ENCODE assay signal across 26 mouse cellular contexts in genomic region chr11:88282516-88282915, GRCm38 (mm10). TPM values are rescaled to one million over a fixed set of nuclear protein-coding genes. Genes with fewer than 3 reads are reported as not detected.
DNase-seq lines count a peak whose midpoint lies in the region; ATAC-seq and TF ChIP-seq lines count a peak whose summit lies in the region.
"Had no signal": no experiment of that assay in that cellular context is flagged by ENCODE, and none has a peak within 500 bp of the region (broad histone marks: within the 10 kb centered on the region; RNA-seq: fewer than 3 reads in every experiment).

No protein-coding gene starts in this region.

- WGBS in forebrain, postnatal 0 days: 93% methylated on average over 2 of the region's 2 CpGs
- WGBS in forebrain, embryonic 14.5 days: 98% methylated on average over 2 of the region's 2 CpGs
- 98% methylated on average over 2 of the region's 2 CpGs for whole genome bisulfite sequencing in kidney, postnatal 0 days
- WGBS in kidney, embryonic 15.5 days: 96% methylated on average over 2 of the region's 2 CpGs
- WGBS in midbrain, embryonic 10.5 days: 91% methylated on average over 2 of the region's 2 CpGs
- WGBS in midbrain, embryonic 15.5 days: 98% methylated on average over 2 of the region's 2 CpGs
- WGBS in stomach, postnatal 0 days: 94% methylated on average over 2 of the region's 2 CpGs

- TF ChIP-seq CTCF in forebrain, postnatal 0 days (IDR thresholded peaks at IDR 0.05; ENCODE audit: low read depth): peak; percentile 39
- TF ChIP-seq CTCF in kidney, postnatal 0 days (IDR thresholded peaks at IDR 0.05; ENCODE audit: low read depth): peak; percentile 45; the same call in 1 of the 2 replicates
- peak; percentile 53 for TF ChIP-seq CTCF in stomach, postnatal 0 days (IDR thresholded peaks at IDR 0.05; ENCODE audit: low read depth)

- H3K9ac ChIP-seq in forebrain, postnatal 0 days: no peak overlapping the region
- no peak overlapping the region for H3K9ac ChIP-seq in forebrain, embryonic 14.5 days (ENCODE audit: low read length)
- no peak overlapping the region for H3K9ac ChIP-seq in kidney, postnatal 0 days (ENCODE audit: low read depth, low read length)
- no peak overlapping the region for H3K9ac ChIP-seq in kidney, embryonic 15.5 days
- H3K9ac ChIP-seq in midbrain, embryonic 15.5 days: no peak overlapping the region
- H3K9ac ChIP-seq in stomach, postnatal 0 days (ENCODE audit: low read length): no peak overlapping the region
- H3K9ac ChIP-seq: embryonic facial prominence, embryonic 12.5 days; liver, embryonic 15.5 days; midbrain, embryonic 12.5 days had no signal

- H3K27ac ChIP-seq in forebrain, postnatal 0 days (ENCODE audit: low read depth, low read length): no peak overlapping the region
- no peak overlapping the region for H3K27ac ChIP-seq in forebrain, embryonic 14.5 days (ENCODE audit: low read depth, low read length)
- H3K27ac ChIP-seq in kidney, postnatal 0 days: no peak overlapping the region
- no peak overlapping the region for H3K27ac ChIP-seq in kidney, embryonic 15.5 days
- H3K27ac ChIP-seq in midbrain, embryonic 10.5 days (replicated peaks): peak overlapping the region; percentile 75; the same call in 1 of the 2 replicates
- no peak overlapping the region for H3K27ac ChIP-seq in midbrain, embryonic 15.5 days
- no peak overlapping the region for H3K27ac ChIP-seq in stomach, postnatal 0 days (replicated peaks)
- H3K27ac ChIP-seq: embryonic facial prominence, embryonic 12.5 days; liver, embryonic 15.5 days had no signal

- no peak overlapping the region for H3K4me3 ChIP-seq in forebrain, postnatal 0 days (ENCODE audit: low read depth, low read length)
- H3K4me3 ChIP-seq in forebrain, embryonic 14.5 days (ENCODE audit: low read depth, low read length): no peak overlapping the region
- H3K4me3 ChIP-seq in kidney, postnatal 0 days (replicated peaks; ENCODE audit: low read depth, low read length): no peak overlapping the region
- no peak overlapping the region for H3K4me3 ChIP-seq in kidney, embryonic 15.5 days (replicated peaks)
- no peak overlapping the region for H3K4me3 ChIP-seq in midbrain, embryonic 10.5 days
- H3K4me3 ChIP-seq in midbrain, embryonic 15.5 days: no peak overlapping the region
- no peak overlapping the region for H3K4me3 ChIP-seq in stomach, postnatal 0 days (ENCODE audit: low read depth, low read length)
- H3K4me3 ChIP-seq: embryonic facial prominence, embryonic 12.5 days; liver, embryonic 15.5 days; midbrain, embryonic 12.5 days had no signal

- no peaks in the 10 kb centered on the region for H3K9me3 ChIP-seq in forebrain, postnatal 0 days (ENCODE audit: low read length)
- no peaks in the 10 kb centered on the region for H3K9me3 ChIP-seq in forebrain, embryonic 14.5 days (replicated peaks; ENCODE audit: control insufficient read depth, low read length)
- no peaks in the 10 kb centered on the region for H3K9me3 ChIP-seq in kidney, postnatal 0 days (replicated peaks; ENCODE audit: low read length)
- H3K9me3 ChIP-seq in kidney, embryonic 15.5 days (replicated peaks): no peaks in the 10 kb centered on the region; the same call in 1 of the 2 replicates
- peaks cover 7% of the 10 kb centered on the region; the same call in 1 of the 2 replicates for H3K9me3 ChIP-seq in midbrain, embryonic 10.5 days (replicated peaks)
- H3K9me3 ChIP-seq in midbrain, embryonic 15.5 days: no peaks in the 10 kb centered on the region
- no peaks in the 10 kb centered on the region for H3K9me3 ChIP-seq in stomach, postnatal 0 days (ENCODE audit: control insufficient read depth, low read length)
- H3K9me3 ChIP-seq: embryonic facial prominence, embryonic 12.5 days; liver, embryonic 15.5 days had no signal

- no peak for ATAC-seq in forebrain, postnatal 0 days
- ATAC-seq in forebrain, embryonic 14.5 days: no peak
- ATAC-seq in kidney, postnatal 0 days (replicated peaks; ENCODE audit: low FRiP score, low read depth): no peak
- no peak for ATAC-seq in kidney, embryonic 15.5 days (replicated peaks; ENCODE audit: low FRiP score)
- ATAC-seq in midbrain, embryonic 15.5 days (replicated peaks): no peak
- ATAC-seq in stomach, postnatal 0 days (ENCODE audit: low FRiP score, low TSS enrichment): no peak
- ATAC-seq in megakaryocyte-erythroid progenitor cell, adult 5-6 weeks (replicated peaks; ENCODE audit: low FRiP score, low TSS enrichment, poor library complexity, severe bottlenecking): no peak
- ATAC-seq: activated CD4-positive, CD25-positive, alpha-beta regulatory T cell, adult 4 months; forebrain, embryonic 16.5 days had no signal

- TF ChIP-seq EP300 in stomach, postnatal 0 days (optimal IDR thresholded peaks at IDR 0.05): no peak

- no peaks in the 10 kb centered on the region for H3K27me3 ChIP-seq in forebrain, postnatal 0 days (ENCODE audit: insufficient read depth, low read length)
- no peaks in the 10 kb centered on the region for H3K27me3 ChIP-seq in forebrain, embryonic 14.5 days (replicated peaks; ENCODE audit: control insufficient read depth, insufficient read depth, low read length)
- no peaks in the 10 kb centered on the region for H3K27me3 ChIP-seq in kidney, postnatal 0 days (ENCODE audit: insufficient read depth, low read length)
- H3K27me3 ChIP-seq in kidney, embryonic 15.5 days: no peaks in the 10 kb centered on the region
- no peaks in the 10 kb centered on the region; the same call in 1 of the 2 replicates for H3K27me3 ChIP-seq in midbrain, embryonic 10.5 days (ENCODE audit: low read depth, poor library complexity, severe bottlenecking)
- no peaks in the 10 kb centered on the region for H3K27me3 ChIP-seq in midbrain, embryonic 15.5 days (replicated peaks)
- H3K27me3 ChIP-seq in stomach, postnatal 0 days (ENCODE audit: control insufficient read depth, insufficient read depth, low read length): no peaks in the 10 kb centered on the region
- H3K27me3 ChIP-seq: embryonic facial prominence, embryonic 12.5 days; midbrain, embryonic 12.5 days had no signal

- no peaks in the 10 kb centered on the region for H3K36me3 ChIP-seq in forebrain, postnatal 0 days (ENCODE audit: insufficient read depth)
- no peaks in the 10 kb centered on the region for H3K36me3 ChIP-seq in forebrain, embryonic 14.5 days (ENCODE audit: control insufficient read depth, insufficient read depth, low read length)
- no peaks in the 10 kb centered on the region for H3K36me3 ChIP-seq in kidney, postnatal 0 days (ENCODE audit: insufficient read depth, low read length)
- no peaks in the 10 kb centered on the region for H3K36me3 ChIP-seq in kidney, embryonic 15.5 days
- no peaks in the 10 kb centered on the region for H3K36me3 ChIP-seq in midbrain, embryonic 10.5 days
- no peaks in the 10 kb centered on the region for H3K36me3 ChIP-seq in midbrain, embryonic 15.5 days (replicated peaks)
- H3K36me3 ChIP-seq in stomach, postnatal 0 days (ENCODE audit: control insufficient read depth, insufficient read depth, low read length): no peaks in the 10 kb centered on the region
- H3K36me3 ChIP-seq: embryonic facial prominence, embryonic 12.5 days; liver, embryonic 15.5 days; midbrain, embryonic 12.5 days had no signal

- H3K4me1 ChIP-seq in forebrain, postnatal 0 days (ENCODE audit: insufficient read depth): no peaks in the 10 kb centered on the region
- peaks cover 7% of the 10 kb centered on the region; the same call in 1 of the 2 replicates for H3K4me1 ChIP-seq in forebrain, embryonic 14.5 days (ENCODE audit: control insufficient read depth, insufficient read depth, low read length)
- 0 out of 2 replicates have a peak, but pooled peaks cover 3% of the 10 kb centered on the region for H3K4me1 ChIP-seq in kidney, postnatal 0 days (replicated peaks; ENCODE audit: insufficient read depth, low read length)
- H3K4me1 ChIP-seq in kidney, embryonic 15.5 days: peaks cover 22% of the 10 kb centered on the region
- H3K4me1 ChIP-seq in midbrain, embryonic 10.5 days: peaks cover 54% of the 10 kb centered on the region
- H3K4me1 ChIP-seq in midbrain, embryonic 15.5 days: peaks cover 7% of the 10 kb centered on the region; the same call in 1 of the 2 replicates
- no peaks in the 10 kb centered on the region for H3K4me1 ChIP-seq in stomach, postnatal 0 days (replicated peaks; ENCODE audit: control insufficient read depth, insufficient read depth)
- H3K4me1 ChIP-seq: embryonic facial prominence, embryonic 12.5 days; liver, embryonic 15.5 days had no signal

- no peak for DNase-seq in forebrain, postnatal 0 days
- no peak for DNase-seq in forebrain, embryonic 14.5 days (ENCODE audit: low spot score)
- DNase-seq in kidney, postnatal 0 days (ENCODE audit: low spot score): no peak
- DNase-seq in midbrain, embryonic 10.5 days (ENCODE audit: low spot score): no peak
- no peak for DNase-seq in stomach, postnatal 0 days (ENCODE audit: low spot score)
- DNase-seq: adrenal gland, postnatal 25 days; cerebellum, adult 8-10 months; gastrocnemius, postnatal 10 days; heart, adult 18-20 months; kidney, adult 9 months; layer of hippocampus, postnatal 36 days; lung, postnatal 4 days; thymus, adult 18-20 months had no signal

- H3K4me2 ChIP-seq in forebrain, postnatal 0 days (ENCODE audit: low read depth): no peak overlapping the region
- H3K4me2 ChIP-seq in forebrain, embryonic 14.5 days (ENCODE audit: low read length): no peak overlapping the region
- H3K4me2 ChIP-seq in kidney, postnatal 0 days (ENCODE audit: low read length): no peak overlapping the region
- no peak overlapping the region for H3K4me2 ChIP-seq in kidney, embryonic 15.5 days
- no peak overlapping the region for H3K4me2 ChIP-seq in midbrain, embryonic 15.5 days
- no peak overlapping the region for H3K4me2 ChIP-seq in stomach, postnatal 0 days (replicated peaks; ENCODE audit: low read depth)
- H3K4me2 ChIP-seq: embryonic facial prominence, embryonic 12.5 days; liver, embryonic 15.5 days; midbrain, embryonic 12.5 days had no signal

RNA-seq across cellular contexts. Expression of gene Ccdc182, which starts 11.3 kb away (rescaled TPM):
- total RNA-seq in forebrain, postnatal 0 days (2014; rRNA removed): not detected in 2 replicates
- not detected in 2 replicates for polyA plus RNA-seq in forebrain, postnatal 0 days (2015; fragmentation: Nextera tagmentation; extraction: Ambion mirVana)
- 0.24 TPM in 1 of 2 replicates, not detected in the other for polyA plus RNA-seq in forebrain, embryonic 14.5 days (2014; fragmentation: Nextera tagmentation; extraction: Ambion mirVana)
- 4.2 TPM in 2 replicates for polyA plus RNA-seq in kidney, postnatal 0 days (2015; fragmentation: Nextera tagmentation; extraction: Ambion mirVana)
- 3.1 and 3.7 TPM in 2 replicates for polyA plus RNA-seq in kidney, embryonic 15.5 days (2015; fragmentation: Nextera tagmentation; extraction: Ambion mirVana)
- polyA plus RNA-seq in midbrain, embryonic 10.5 days (2016; fragmentation: Nextera tagmentation; extraction: Ambion mirVana): 4.7 and 6.0 TPM in 2 replicates
- 0.23 TPM in 2 replicates for polyA plus RNA-seq in midbrain, embryonic 15.5 days (2015; fragmentation: Nextera tagmentation; extraction: Ambion mirVana)
- polyA plus RNA-seq in stomach, postnatal 0 days (2015; fragmentation: Nextera tagmentation; extraction: Ambion mirVana): not detected in 2 replicates
- not detected in 2 replicates for total RNA-seq in megakaryocyte-erythroid progenitor cell, adult 5-6 weeks (2014; fragmentation: Nextera tagmentation)
- not detected in 2 replicates for total RNA-seq in megakaryocyte-erythroid progenitor cell, adult 5-6 weeks (2017)
- total RNA-seq: adrenal gland, postnatal 25 days; gastrocnemius, postnatal 10 days; heart, adult 18-20 months; layer of hippocampus, postnatal 36 days; left cerebral cortex, postnatal 36 days; neutrophil, adult 5-6 weeks had no signal
- polyA plus RNA-seq: activated CD4-positive, CD25-positive, alpha-beta regulatory T cell, adult 4 months; cortical plate, adult 2 months; forebrain, embryonic 16.5 days; heart, embryonic 16.5 days; large intestine, adult 2 months; liver, embryonic 15.5 days had no signal
